Mouse (Mus musculus) MEL (cell line): ENCODE measurements around the gene Arl5b. TPM values are rescaled to one million over a fixed set of nuclear protein-coding genes. Genes with fewer than 3 reads are reported as not detected.

Experiments
- DNase-seq: peaks from one replicate; pipeline ENCODE4 v3.0.0; 2011; ENCODE audit warnings: low read depth, low spot score
- H3K27ac ChIP-seq: 2 replicates; pipeline ENCODE4 v1.5.1; 2012; ENCODE audit warnings: low read depth, mild to moderate bottlenecking, control low read depth, low read length, moderate library complexity; ENCODE audit not compliant: control insufficient read depth
- H3K27me3 ChIP-seq, 2 experiments: fragments of 150-350 bp in 1 of 2; sonication (generic) in 1 of 2; 2 replicates each; pipeline ENCODE4 v1.6.1; 2012; ENCODE audit warnings: low read length in 2 of 2, mild to moderate bottlenecking in 2 of 2, improper control_type of control experiment in 1 of 2, moderate library complexity in 1 of 2; ENCODE audit not compliant: insufficient read depth in 2 of 2, control insufficient read depth in 1 of 2
- H3K36me3 ChIP-seq, 2 experiments: 2 replicates each; pipeline ENCODE4 v1.6.1; 2012 to 2014; ENCODE audit warnings: low read length in 2 of 2, improper control_type of control experiment in 1 of 2, inconsistent platforms in 1 of 2, mild to moderate bottlenecking in 1 of 2; ENCODE audit not compliant: insufficient read depth in 2 of 2, control insufficient read depth in 1 of 2
- H3K4me1 ChIP-seq, 2 experiments: fragments of 150-350 bp in 1 of 2; sonication (generic) in 1 of 2; 2 replicates each; pipeline ENCODE4 v1.6.1; 2012; ENCODE audit warnings: low read length in 2 of 2, improper control_type of control experiment in 1 of 2, mild to moderate bottlenecking in 1 of 2; ENCODE audit not compliant: insufficient read depth in 2 of 2, control insufficient read depth in 1 of 2
- H3K4me3 ChIP-seq, 2 experiments: fragments of 150-350 bp in 1 of 2; sonication (generic) in 1 of 2; 2 replicates each; pipeline ENCODE4 v1.5.1; 2012; ENCODE audit warnings: low read depth in 2 of 2, low read length in 2 of 2, mild to moderate bottlenecking in 2 of 2, moderate library complexity in 2 of 2, control low read depth in 1 of 2, improper control_type of control experiment in 1 of 2; ENCODE audit not compliant: control insufficient read depth in 1 of 2, insufficient read depth in 1 of 2
- H3K79me2 ChIP-seq: 2 replicates; pipeline ENCODE4 v1.6.1; 2012; ENCODE audit warnings: mild to moderate bottlenecking, low read length, moderate library complexity; ENCODE audit not compliant: control insufficient read depth, poor library complexity, insufficient read depth
- H3K9ac ChIP-seq: 2 replicates; pipeline ENCODE4 v1.6.1; 2012; ENCODE audit warnings: low read depth, mild to moderate bottlenecking, control low read depth, low read length, moderate library complexity; ENCODE audit not compliant: control insufficient read depth, poor library complexity, severe bottlenecking
- H3K9me3 ChIP-seq: fragments of 150-350 bp; sonication (generic); replicated peaks from 2 replicates; pipeline ENCODE4 v1.6.1; 2012; ENCODE audit warnings: mild to moderate bottlenecking, low read length, improper control_type of control experiment, moderate library complexity; ENCODE audit not compliant: insufficient read depth
- BHLHE40 ChIP-seq: IDR thresholded peaks from 2 replicates; pipeline ENCODE4 v1.6.1; 2012; ENCODE audit warnings: low read depth, mild to moderate bottlenecking, inconsistent platforms, low read length, improper control_type of control experiment, borderline replicate concordance
- CHD1 ChIP-seq: IDR thresholded peaks from 2 replicates; pipeline ENCODE4 v1.6.1; 2012; ENCODE audit warnings: low read depth, mild to moderate bottlenecking, inconsistent platforms, low read length, improper control_type of control experiment
- CHD2 ChIP-seq: IDR thresholded peaks from 2 replicates; pipeline ENCODE4 v1.6.1; 2011; ENCODE audit warnings: low read length, improper control_type of control experiment
- CTCF ChIP-seq, 3 experiments: IDR thresholded peaks in 2 of 3; conservative IDR thresholded peaks in 1 of 3; 2 replicates each; pipeline ENCODE4 v1.5.1; 2011 to 2012; ENCODE audit warnings: low read length in 3 of 3, low read depth in 2 of 3, mild to moderate bottlenecking in 2 of 3, improper control_type of control experiment in 1 of 3, inconsistent platforms in 1 of 3, mixed read lengths in 1 of 3, moderate library complexity in 1 of 3; ENCODE audit not compliant: control insufficient read depth in 1 of 3, insufficient read depth in 1 of 3, poor library complexity in 1 of 3, severe bottlenecking in 1 of 3
- E2F4 ChIP-seq: IDR thresholded peaks from 2 replicates; pipeline ENCODE4 v1.6.1; 2011; ENCODE audit warnings: low read depth, low read length, improper control_type of control experiment, borderline replicate concordance
- EP300 ChIP-seq, 2 experiments: IDR thresholded peaks; 2 replicates each; pipeline ENCODE4 v1.6.1; 2011; ENCODE audit warnings: improper control_type of control experiment in 2 of 2, low read length in 2 of 2, low read depth in 1 of 2, mild to moderate bottlenecking in 1 of 2
- ETS1 ChIP-seq: IDR thresholded peaks from 2 replicates; pipeline ENCODE4 v1.6.1; 2012; ENCODE audit warnings: low read depth, mild to moderate bottlenecking, inconsistent platforms, low read length, improper control_type of control experiment, moderate library complexity
- GABPA ChIP-seq: IDR thresholded peaks from 2 replicates; pipeline ENCODE4 v1.6.1; 2012; ENCODE audit warnings: low read depth, mild to moderate bottlenecking, inconsistent platforms, low read length, improper control_type of control experiment, moderate library complexity
- GATA1 ChIP-seq: IDR thresholded peaks from 2 replicates; pipeline ENCODE4 v1.6.1; 2011; ENCODE audit warnings: low read depth, low read length, improper control_type of control experiment
- HCFC1 ChIP-seq: IDR thresholded peaks from 2 replicates; pipeline ENCODE4 v1.6.1; 2012; ENCODE audit warnings: low read depth, mild to moderate bottlenecking, inconsistent platforms, low read length, improper control_type of control experiment, moderate library complexity
- JUND ChIP-seq: IDR thresholded peaks from 2 replicates; pipeline ENCODE4 v1.6.1; 2011; ENCODE audit warnings: low read depth, mild to moderate bottlenecking, improper control_type of control experiment, low read length
- KAT2A ChIP-seq: conservative IDR thresholded peaks from 2 replicates; pipeline ENCODE4 v1.6.1; 2012; ENCODE audit warnings: low read depth, low read length, improper control_type of control experiment, inconsistent platforms
- MAFK ChIP-seq: IDR thresholded peaks from 2 replicates; pipeline ENCODE4 v1.6.1; 2011; ENCODE audit warnings: low read depth, mild to moderate bottlenecking, low read length, improper control_type of control experiment, borderline replicate concordance
- MAZ ChIP-seq: IDR thresholded peaks from 2 replicates; pipeline ENCODE4 v1.6.1; 2012; ENCODE audit warnings: low read depth, mild to moderate bottlenecking, inconsistent platforms, low read length, improper control_type of control experiment
- MEF2A ChIP-seq: IDR thresholded peaks from 2 replicates; pipeline ENCODE4 v1.6.1; 2014; ENCODE audit warnings: low read depth, mild to moderate bottlenecking, inconsistent platforms, low read length, improper control_type of control experiment; ENCODE audit not compliant: poor library complexity, insufficient replicate concordance, severe bottlenecking; ENCODE audit errors: extremely low read depth
- MXI1 ChIP-seq: IDR thresholded peaks from 2 replicates; pipeline ENCODE4 v1.6.1; 2011; ENCODE audit warnings: mild to moderate bottlenecking, low read depth, low read length, improper control_type of control experiment
- MYB ChIP-seq: IDR thresholded peaks from 2 replicates; pipeline ENCODE4 v1.6.1; 2011; ENCODE audit warnings: mild to moderate bottlenecking, low read depth, low read length, improper control_type of control experiment
- MYC ChIP-seq: IDR thresholded peaks from 2 replicates; pipeline ENCODE4 v1.6.1; 2011; ENCODE audit warnings: low read depth, mild to moderate bottlenecking, low read length, improper control_type of control experiment, moderate library complexity
- NELFE ChIP-seq: IDR thresholded peaks from 2 replicates; pipeline ENCODE4 v1.6.1; 2011; ENCODE audit warnings: low read depth, low read length, improper control_type of control experiment
- NRF1 ChIP-seq: IDR thresholded peaks from 2 replicates; pipeline ENCODE4 v1.6.1; 2014; ENCODE audit warnings: low read depth, mild to moderate bottlenecking, inconsistent platforms, low read length, improper control_type of control experiment, moderate library complexity; ENCODE audit not compliant: poor library complexity, insufficient read depth, severe bottlenecking
- POLR2AphosphoS2 ChIP-seq: IDR thresholded peaks from 2 replicates; pipeline ENCODE4 v1.6.1; 2011; ENCODE audit warnings: low read length, improper control_type of control experiment
- POLR2AphosphoS5 ChIP-seq: IDR thresholded peaks from 2 replicates; pipeline ENCODE4 v1.6.1; 2012; ENCODE audit warnings: low read depth, borderline replicate concordance, mild to moderate bottlenecking, inconsistent platforms, low read length, moderate library complexity, mixed read lengths
- RAD21 ChIP-seq: IDR thresholded peaks from 2 replicates; pipeline ENCODE4 v1.6.1; 2011; ENCODE audit warnings: mild to moderate bottlenecking, low read depth, low read length, improper control_type of control experiment
- RCOR1 ChIP-seq: IDR thresholded peaks from 2 replicates; pipeline ENCODE4 v1.6.1; 2012; ENCODE audit warnings: low read depth, mild to moderate bottlenecking, inconsistent platforms, low read length, improper control_type of control experiment
- SIN3A ChIP-seq: IDR thresholded peaks from 2 replicates; pipeline ENCODE4 v1.6.1; 2012; ENCODE audit warnings: low read length, improper control_type of control experiment, inconsistent platforms
- SMC3 ChIP-seq: IDR thresholded peaks from 2 replicates; pipeline ENCODE4 v1.6.1; 2011; ENCODE audit warnings: low read depth, low read length, improper control_type of control experiment
- TAL1 ChIP-seq: IDR thresholded peaks from 2 replicates; pipeline ENCODE4 v1.6.1; 2012; ENCODE audit warnings: mild to moderate bottlenecking, inconsistent platforms, low read length, moderate library complexity, mixed read lengths
- TBP ChIP-seq: IDR thresholded peaks from 2 replicates; pipeline ENCODE4 v1.8.0; 2011; ENCODE audit warnings: low read depth, low read length, improper control_type of control experiment
- TCF12 ChIP-seq: IDR thresholded peaks from 2 replicates; pipeline ENCODE4 v1.6.1; 2014; ENCODE audit warnings: low read depth, mild to moderate bottlenecking, inconsistent platforms, low read length, improper control_type of control experiment, moderate library complexity
- UBTF ChIP-seq: IDR thresholded peaks from 2 replicates; pipeline ENCODE4 v1.6.1; 2012; ENCODE audit warnings: low read depth, mild to moderate bottlenecking, inconsistent platforms, low read length, improper control_type of control experiment, moderate library complexity, borderline replicate concordance; ENCODE audit not compliant: insufficient read depth
- USF1 ChIP-seq: IDR thresholded peaks from 2 replicates; pipeline ENCODE4 v1.6.1; 2014; ENCODE audit warnings: low read depth, mild to moderate bottlenecking, inconsistent platforms, low read length, improper control_type of control experiment, moderate library complexity
- USF2 ChIP-seq, 2 experiments: IDR thresholded peaks; 2 replicates each; pipeline ENCODE4 v1.6.1; 2011 to 2012; ENCODE audit warnings: improper control_type of control experiment in 2 of 2, low read length in 2 of 2, borderline replicate concordance in 1 of 2, inconsistent platforms in 1 of 2, low read depth in 1 of 2, mild to moderate bottlenecking in 1 of 2; ENCODE audit not compliant: insufficient read depth in 1 of 2
- ZC3H11A ChIP-seq: IDR thresholded peaks from 2 replicates; pipeline ENCODE4 v1.6.1; 2012; ENCODE audit warnings: low read depth, mild to moderate bottlenecking, inconsistent platforms, low read length, improper control_type of control experiment
- ZMIZ1 ChIP-seq: IDR thresholded peaks from 2 replicates; pipeline ENCODE4 v1.6.1; 2012; ENCODE audit warnings: low read depth, mild to moderate bottlenecking, inconsistent platforms, low read length, improper control_type of control experiment, moderate library complexity
- ZNF384 ChIP-seq: IDR thresholded peaks from 2 replicates; pipeline ENCODE4 v1.6.1; 2012; ENCODE audit warnings: low read depth, mild to moderate bottlenecking, inconsistent platforms, low read length, improper control_type of control experiment
- polyA plus RNA-seq, 2 experiments: library from polyadenylated mRNA; stranded (reverse) in 1 of 2; unstranded in 1 of 2; fragments of >175 nt in 1 of 2; fragments of >200 nt in 1 of 2; gene quantifications; 2 replicates each; pipeline versions ENCODE4 v1.2.1 to v1.2.4; 2012; ENCODE audit warnings: low replicate concordance in 2 of 2, low read depth in 1 of 2; ENCODE audit not compliant: insufficient read length in 2 of 2, insufficient read depth in 1 of 2, missing spikeins in 1 of 2
- total RNA-seq: library from RNA; depleted of rRNA; stranded (reverse); fragments of 300-350 nt; gene quantifications from 2 replicates; pipeline ENCODE4 v1.2.3, GENCODE M21; 2012; rRNA removed

Arl5b gene
- total RNA-seq, result 10.7 and 12.8 TPM in 2 replicates
- 10 to 100 TPM in 1 of 2 experiments, not detected in 1; 10.6 TPM for polyA plus RNA-seq

DNA sequence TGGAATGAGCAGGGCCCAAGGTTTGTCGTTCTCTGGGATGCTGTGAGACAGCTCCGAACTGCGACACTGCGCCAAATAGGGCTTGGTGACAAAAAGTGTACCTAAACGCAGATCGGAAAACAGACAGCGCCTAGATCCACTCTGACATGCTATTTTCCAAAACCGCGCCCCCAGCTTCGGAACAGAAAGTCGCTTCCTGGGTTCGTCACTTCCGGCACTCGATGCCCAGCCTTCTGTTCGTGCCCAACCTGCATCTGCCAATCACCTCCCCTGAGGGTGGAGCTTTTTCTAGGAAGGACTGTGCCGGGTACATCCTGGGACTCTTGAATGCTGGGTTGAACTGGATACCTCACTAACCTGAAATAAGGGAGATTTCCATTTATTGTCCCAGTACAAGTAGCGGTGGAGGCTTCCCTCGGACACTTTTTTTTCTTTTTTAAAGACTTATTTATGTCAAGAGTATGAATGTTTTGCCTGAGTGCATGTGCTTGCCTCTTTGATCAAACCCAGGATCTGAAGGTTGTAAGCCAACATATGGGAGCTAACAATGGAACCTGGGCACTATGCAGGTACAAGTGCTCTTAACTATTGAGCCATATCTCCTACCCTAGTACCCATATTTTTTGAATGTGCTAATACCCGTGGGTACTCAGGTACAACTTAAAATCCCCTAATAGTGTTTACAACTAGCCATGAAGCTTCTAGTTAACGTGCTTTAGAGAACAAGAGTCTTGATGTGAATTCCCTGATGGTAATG lies at the start of gene Arl5b:
TSS of gene Arl5b (plus strand) at position 279 of the 757 bp plus-strand sequence.
- Histone ChIP-seq H3K9me3 (no peaks in the 10 kb centered on the region), H3K36me3 (peaks cover 0 to 20% of the 10 kb centered on the region in 2 experiments; a peak in 3 of 4 replicates), H3K27ac (peak within 1 kb of the TSS; percentile 84), H3K4me1 (peaks cover 2% of the 10 kb centered on the region in 2 experiments; a peak in 3 of 4 replicates), H3K4me3 (peak within 1 kb of the TSS; percentile 92 to 100), H3K27me3 (no peaks in the 10 kb centered on the region), H3K79me2 (peaks cover 3% of the 10 kb centered on the region), H3K9ac (peak within 1 kb of the TSS; percentile 93)
- DNase-seq, result peak; percentile 97
- peak; percentile 87 for TF ChIP-seq HCFC1
- TF ChIP-seq MAFK, result no peak
- no peak for TF ChIP-seq MYB
- peak; percentile 63; the same call in 1 of the 2 replicates for TF ChIP-seq BHLHE40
- TF ChIP-seq RAD21, result no peak
- no peak for TF ChIP-seq MEF2A
- no peak for TF ChIP-seq USF2 (IDR thresholded peaks at IDR 0.05; ENCODE audit: borderline replicate concordance in 1 of 2, insufficient read depth in 1 of 2, low read depth in 1 of 2, low read length in 2 of 2)
- TF ChIP-seq MYC, result peak; percentile 29; the same call in 1 of the 2 replicates
- no peak for TF ChIP-seq UBTF
- no peak for TF ChIP-seq ZNF384
- TF ChIP-seq EP300 (IDR thresholded peaks at IDR 0.05; ENCODE audit: low read depth in 1 of 2, low read length in 2 of 2), result no peak
- TF ChIP-seq SIN3A, result peak; percentile 94
- TF ChIP-seq CHD2, result no peak
- peak; percentile 83 for TF ChIP-seq TBP
- no peak for TF ChIP-seq GABPA
- no peak for TF ChIP-seq CHD1
- no peak for TF ChIP-seq E2F4
- no peak for TF ChIP-seq POLR2AphosphoS5
- TF ChIP-seq MAZ, result no peak
- TF ChIP-seq ZC3H11A, result no peak
- peak; percentile 50 for TF ChIP-seq KAT2A
- peak; percentile 32; the same call in 1 of the 2 replicates for TF ChIP-seq USF1
- TF ChIP-seq RCOR1, result no peak
- no peak for TF ChIP-seq CTCF (IDR thresholded peaks at IDR 0.05 in 2 of 3, conservative IDR thresholded peaks at IDR 0.05 in 1 of 3; ENCODE audit: control insufficient read depth in 1 of 3, insufficient read depth in 1 of 3, low read depth in 2 of 3, low read length in 3 of 3, poor library complexity in 1 of 3, severe bottlenecking in 1 of 3)
- peak; percentile 92 for TF ChIP-seq MXI1
- no peak for TF ChIP-seq SMC3
- no peak for TF ChIP-seq JUND
- peak; percentile 92 for TF ChIP-seq NELFE
- TF ChIP-seq ZMIZ1, result peak; percentile 90
- peak; percentile 40; the same call in 1 of the 2 replicates for TF ChIP-seq TCF12
- TF ChIP-seq POLR2AphosphoS2, result peak; percentile 90; the same call in 1 of the 2 replicates
- TF ChIP-seq TAL1, result no peak
- 0 out of 2 replicates have a peak, but pooled peaks have one; percentile 8 for TF ChIP-seq NRF1
- TF ChIP-seq ETS1, result peak; percentile 65
- no peak for TF ChIP-seq GATA1
